Mouse (Mus musculus): ENCODE data around the gene Plpp4.

Plpp4 gene

DNA sequence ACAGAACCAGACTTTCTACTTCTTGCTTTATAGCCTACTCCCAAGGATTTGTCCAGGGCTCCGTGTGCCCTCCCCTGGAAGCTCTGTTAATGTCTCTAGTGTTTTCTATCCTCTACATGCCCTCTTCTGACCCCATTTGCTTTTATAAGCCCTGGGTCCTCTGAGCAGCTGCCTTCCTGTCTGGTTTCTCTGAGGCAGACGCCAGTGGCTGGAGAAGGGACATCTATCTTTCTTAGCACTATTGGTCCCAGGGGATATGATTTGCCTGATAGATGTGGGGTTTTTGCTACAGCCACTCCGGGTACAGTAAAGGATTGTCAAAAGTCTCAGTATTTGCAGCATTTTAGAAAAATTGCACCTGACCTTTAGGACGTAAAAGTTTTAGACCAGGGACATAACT, 46.5 kb downstream of the Plpp4 start:
- no peak for DNase-seq

DNA sequence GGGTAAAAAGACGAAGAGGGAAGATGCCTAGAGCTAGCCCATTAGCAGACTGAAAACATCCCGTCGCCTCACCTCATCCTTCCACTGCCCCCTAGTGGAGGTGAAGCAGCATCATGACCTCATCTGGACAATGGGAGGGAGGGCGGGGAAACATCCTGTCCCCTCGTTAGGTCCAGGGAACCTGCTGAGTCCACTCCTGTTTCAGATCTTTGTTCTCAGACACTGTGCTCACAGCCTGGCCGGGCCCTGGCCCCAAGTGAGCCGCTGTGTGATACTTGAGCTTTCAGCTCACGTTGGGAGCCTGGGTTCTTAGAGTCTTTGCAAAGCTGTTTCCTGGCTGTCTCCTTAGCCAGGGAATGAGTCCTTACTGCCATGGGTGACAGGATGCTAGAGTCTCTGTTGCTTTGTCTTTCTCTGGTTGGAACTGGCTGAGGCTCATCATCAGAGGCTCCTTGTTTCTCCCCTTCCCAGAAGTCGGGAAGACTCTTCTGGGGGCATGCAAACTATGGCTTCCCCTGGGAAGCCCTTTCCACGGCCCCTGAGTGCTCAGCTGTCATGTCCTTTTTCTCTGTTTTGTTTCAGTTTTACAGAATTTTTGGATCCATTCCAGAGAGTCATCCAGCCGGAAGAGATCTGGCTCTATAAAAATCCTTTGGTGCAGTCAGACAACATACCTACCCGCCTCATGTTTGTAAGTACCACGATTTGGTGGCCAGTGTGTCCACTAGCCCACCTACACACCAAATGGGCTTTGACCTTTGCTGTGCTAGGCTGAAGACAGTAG, 50.4 kb downstream of the Plpp4 start:
- DNase-seq: no peak

DNA sequence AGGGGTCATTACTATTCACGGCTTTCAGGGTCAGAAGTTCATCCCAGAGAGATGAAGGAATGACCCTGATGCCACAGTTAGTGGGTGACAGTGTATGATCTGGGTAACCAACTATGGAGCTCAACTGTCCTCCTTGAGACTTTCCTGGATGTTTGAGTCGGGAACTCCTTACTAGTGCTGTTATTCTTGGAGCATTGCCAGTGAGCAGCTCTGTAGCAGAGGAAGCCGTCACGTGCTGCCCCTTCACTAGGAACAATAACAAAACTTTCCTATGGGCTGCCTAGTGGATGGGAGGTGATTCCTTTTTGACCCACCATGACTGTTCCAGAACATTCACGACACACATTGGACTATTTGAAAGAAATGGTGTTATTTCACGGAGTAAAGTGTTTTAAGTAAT, 51.8 kb downstream of the Plpp4 start:
- DNase-seq: no peak

DNA sequence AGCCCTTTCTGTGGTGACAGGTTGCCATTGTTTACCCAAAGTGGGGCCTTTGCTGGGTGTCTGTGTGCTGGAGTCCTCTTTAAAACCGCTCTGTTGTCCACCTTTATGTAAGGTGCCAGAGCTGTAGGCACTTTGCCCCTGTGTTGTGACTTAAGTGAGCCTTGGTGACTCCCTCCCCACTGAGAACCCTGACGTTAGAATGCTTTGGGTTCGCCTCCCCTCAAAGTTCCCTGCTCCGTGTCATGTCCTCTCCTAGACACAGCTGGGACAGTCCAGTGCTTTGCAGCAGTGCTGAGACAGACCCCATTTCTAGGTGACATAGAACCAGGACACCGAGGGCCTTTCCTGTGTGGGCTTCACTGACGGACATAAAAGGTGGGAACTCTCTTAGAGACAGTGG, 55.7 kb downstream of the Plpp4 start:
- DNase-seq: no peak

DNA sequence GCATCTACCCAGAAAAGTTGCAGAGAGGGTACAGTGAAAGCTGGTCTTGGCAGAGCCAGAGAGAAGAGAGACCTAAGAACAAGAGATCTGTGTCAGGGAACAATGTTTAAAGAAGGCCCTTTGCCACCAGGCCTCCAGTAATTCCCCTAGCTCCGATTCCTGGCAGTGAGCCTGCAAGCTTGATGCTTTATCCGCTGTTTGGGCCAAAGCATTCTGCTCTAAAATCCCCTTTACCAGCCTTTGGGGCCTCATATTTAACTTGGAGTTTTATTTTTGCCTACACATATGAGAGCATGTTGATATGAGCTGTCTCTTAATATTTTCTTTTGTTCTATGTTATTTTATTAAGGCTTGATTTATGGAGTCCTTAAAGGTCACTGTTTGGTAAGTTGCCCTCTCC, 57.1 kb downstream of the Plpp4 start:
- DNase-seq: no peak

DNA sequence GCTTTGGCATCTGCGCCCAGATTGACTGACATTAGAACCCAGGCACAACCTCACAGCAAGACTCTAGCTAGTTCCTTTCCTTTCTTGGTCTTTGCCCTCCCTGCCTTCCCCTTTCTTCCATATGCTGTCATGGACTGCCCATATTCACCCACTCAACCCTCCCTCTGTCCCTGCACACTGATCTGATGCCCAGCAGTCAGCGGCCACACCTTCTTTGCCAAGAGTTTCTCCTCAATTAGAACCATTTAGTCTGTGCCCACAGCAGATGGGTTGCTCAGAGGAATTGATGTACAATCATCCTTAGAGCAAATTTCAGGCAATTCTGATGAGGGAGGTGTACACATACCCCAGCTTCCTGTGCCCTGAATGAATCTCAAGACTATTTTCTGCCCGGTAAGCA, 83.3 kb downstream of the Plpp4 start:
- no peak for DNase-seq

DNA sequence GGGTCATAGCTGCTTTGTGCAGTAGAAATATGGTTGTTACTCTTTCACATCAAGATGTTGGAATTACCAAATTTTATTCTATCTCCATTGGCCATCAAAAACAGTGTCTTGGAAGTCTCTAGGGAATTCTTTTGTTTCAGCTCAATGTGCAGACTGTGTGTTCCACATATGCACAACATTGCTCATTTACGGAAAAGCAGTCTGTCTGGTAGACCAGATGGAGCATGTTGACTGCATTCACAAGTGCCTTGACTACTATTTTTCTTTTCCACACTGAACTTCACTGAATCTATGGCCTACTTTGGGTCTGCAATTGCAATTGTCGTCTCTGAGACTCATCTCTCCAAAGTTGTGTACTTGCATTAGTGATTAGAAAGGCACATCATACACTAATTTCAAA, 98.7 kb downstream of the Plpp4 start:
- DNase-seq: no peak

DNA sequence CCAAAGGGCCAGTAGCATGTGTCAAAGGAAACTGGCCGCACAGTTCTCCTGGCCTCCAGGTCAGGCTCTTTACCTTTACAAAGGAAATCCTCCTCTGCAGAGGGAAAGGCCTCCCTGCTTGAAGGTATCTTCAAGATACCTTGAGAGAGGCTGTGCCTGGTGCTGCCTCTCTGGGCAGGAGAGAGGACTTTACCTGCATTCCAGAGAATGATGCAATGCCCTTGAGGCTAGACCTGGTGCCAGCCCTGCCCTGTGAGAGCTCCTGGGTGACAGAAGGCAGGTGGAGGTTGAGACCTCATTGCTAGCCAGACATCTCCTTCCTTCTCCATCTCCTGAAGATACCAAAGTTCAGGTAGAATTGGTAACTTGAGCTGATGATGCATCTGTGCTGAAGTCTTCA, 118.5 kb downstream of the Plpp4 start:
- DNase-seq: no peak

DNA sequence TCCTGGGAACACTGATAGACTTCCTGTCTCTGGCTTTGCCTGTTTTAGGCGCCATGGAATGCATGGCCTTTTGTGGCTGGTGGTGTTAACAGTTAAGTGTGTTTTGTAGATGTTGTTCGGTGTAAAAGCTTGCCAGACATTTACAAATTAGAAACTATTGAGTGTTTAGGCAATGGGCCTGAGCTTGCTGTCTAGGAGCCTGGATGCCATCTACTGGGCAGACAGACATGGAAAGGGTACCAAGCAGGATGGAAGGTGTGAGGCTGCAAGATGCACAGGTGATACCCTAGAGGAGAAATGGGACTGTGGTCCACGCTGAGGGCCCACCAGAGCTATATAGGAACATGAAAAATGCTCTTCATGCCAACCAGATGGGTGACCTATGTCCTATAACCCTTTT, 128.3 kb downstream of the Plpp4 start:
- DNase-seq: no peak

DNA sequence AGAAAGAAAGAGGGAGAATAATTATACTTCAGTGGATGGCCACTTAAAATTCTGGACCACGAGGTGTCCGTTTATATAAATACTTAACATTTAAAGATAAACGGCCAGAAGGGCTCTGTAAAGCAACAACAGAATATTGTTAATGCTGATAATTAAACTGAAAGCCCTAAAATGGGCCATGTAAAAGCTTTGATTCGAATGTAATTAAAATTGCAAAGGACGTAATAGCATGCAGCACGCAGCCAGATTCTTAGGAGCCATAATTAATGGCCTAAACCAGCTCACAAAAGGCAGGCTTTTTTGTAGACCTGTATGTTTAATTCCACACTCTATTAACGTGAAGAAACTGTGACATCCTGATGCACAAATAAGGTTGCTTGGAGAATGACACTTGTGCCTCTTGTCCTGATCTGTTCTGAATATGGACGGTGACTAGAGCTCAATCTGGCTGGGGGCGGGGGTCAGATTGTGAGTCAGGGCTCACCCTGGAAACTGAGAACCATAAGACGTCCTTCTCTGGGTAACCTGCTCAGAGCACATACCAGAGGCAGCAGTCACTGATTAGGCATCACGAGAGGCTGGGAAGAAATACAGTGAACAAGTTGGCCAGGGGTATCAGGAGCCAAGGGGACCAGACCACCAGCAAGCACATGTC, 136.1 kb downstream of the Plpp4 start:
- no peak for DNase-seq

DNA sequence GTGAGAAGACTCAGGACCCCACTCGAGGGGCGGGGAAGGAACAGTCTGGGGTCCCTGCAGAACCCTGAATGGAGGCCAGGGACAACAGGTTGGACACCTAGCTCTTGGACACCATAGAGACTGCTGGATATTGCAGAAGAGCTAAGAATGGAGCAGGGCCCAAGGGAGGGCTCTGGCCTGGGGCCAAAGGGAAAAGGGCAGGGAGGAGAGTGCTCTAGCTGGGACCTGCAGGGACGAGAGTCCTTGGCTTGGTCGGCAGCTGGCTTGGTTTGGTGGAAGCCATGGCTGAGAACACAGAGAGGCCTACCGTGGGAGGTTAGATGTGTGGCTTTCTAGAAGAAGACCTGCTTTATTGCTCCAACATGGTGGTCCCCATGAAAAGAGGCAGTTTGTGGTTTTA, 139.7 kb downstream of the Plpp4 start:
- no peak for DNase-seq

DNA sequence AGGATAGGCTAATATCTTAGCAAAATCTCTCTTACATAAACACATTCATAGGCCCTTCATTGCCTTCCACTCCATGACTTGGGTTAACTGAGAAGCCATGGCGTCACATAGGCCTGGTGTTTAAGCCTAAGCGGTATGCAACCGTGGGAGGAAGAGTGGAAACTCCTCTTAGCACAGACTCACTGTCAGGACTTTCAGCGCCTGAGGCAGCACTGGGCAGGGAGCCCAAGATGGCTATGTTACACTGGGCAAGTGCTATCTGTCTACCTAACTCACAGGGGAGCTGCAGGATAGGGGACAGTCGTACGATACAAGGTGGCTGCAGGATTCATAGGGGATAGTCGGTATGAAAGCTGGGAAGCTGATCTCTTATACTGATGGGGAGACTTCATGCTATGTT, 142.2 kb downstream of the Plpp4 start:
- DNase-seq: peak; percentile 38

DNA sequence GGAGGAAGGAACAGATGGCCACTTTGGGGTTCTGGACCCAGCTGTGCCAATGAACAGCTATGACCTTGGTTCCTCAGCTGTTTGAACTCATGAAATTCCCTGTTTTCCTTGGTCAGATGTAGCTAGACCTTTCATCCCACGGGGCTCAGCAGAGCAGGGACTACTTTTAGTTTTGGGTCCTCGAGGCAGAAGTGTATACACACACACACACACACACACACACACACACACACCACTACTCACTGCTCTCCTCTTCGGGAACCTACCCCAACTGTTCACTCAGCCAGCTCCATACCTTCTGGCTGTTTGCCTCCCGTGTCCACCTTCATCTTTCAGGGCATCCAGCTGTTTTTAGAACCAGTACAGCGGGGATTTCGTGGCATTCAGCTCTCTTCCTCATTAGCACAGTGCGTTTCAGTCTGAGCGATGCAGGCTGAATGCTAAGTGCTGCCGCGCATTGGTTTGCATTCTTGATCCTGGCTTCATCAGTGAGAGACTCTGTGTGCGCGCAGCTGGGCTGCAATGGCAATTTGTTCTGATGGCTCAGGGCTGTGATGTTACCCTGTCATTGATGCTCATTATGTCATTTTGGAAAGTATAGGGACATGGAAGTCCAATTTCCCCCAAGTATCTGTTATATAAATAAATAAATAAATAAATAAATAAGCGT, 146.0 kb downstream of the Plpp4 start:
- no peak for DNase-seq

DNA sequence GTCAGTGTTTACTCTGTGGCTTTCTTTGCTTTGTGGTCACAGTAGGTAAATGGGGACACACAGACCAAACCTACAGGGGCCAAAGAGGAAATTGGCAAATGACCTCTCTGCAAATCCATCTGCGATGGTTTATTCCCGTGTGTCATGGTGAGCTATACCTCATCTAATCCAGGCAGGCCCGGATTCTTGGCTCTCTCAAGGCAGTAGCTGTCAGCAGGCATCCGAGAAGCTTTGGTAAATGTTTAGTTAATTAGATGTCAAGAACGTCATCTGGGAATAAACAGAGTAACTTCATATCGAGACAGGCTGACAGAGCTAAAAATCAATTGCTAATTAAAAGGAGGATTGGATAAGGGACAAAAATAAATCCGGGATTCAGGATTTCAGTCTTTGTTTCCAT, 149.2 kb downstream of the Plpp4 start:
- DNase-seq: no peak

DNA sequence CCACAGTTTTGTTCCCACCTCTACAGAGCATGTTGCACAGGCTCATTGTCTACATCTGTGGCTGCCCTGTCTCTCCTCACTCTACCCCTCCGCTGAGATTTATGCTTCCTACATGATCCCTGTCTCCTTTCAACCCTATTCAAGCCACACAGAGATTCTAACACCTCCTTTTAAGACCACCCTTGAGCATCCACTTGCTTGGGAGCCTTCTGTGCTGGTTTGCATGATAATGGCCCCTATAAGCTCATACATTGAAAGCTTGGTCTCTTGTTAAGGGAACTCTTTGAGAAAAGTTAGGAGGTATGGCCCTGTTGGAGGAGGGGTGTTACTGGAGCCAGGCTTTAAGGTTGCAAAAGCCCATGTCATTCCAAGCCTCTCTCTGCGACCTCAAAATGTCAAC, 155.9 kb downstream of the Plpp4 start:
- no peak for DNase-seq

DNA sequence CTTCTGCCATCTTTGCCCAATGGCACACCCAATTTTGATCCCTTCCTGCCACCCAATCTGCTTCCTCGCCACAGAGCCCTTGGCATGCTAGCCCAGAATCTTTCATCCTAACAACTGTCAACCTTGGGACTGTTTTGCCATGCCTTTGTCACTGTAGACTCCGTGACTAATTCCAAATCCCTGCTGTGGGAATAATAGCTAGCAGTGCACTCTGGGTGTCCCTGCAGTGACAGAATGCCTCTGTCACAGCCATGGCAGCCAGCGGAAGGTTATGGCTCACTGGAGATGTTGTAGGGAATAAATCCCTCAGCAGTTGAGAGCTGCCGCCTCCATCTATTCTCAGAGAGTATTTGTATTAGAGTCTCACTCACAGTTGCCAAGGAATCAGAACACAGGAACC, 158.3 kb downstream of the Plpp4 start:
- no peak for DNase-seq

DNA sequence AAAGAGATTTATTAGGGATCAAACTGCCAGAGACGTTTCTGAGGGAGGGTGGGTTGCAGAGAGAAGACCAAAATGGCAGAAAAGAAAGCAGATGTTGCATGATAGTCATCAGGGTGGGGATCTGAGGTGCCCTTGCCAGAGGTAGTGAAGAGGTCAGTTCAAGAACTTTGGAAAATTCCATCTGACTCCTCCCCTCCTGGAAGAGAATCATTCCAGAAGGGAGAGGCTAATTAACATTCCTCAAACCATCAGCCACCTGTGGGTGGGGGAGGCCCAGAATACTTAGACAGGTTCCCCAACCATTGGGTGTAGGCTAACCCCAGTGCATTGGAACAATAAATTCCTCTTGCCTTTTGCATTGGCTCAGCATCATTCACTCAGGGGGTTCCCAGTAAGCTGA, 164.3 kb downstream of the Plpp4 start:
- DNase-seq: no peak

DNA sequence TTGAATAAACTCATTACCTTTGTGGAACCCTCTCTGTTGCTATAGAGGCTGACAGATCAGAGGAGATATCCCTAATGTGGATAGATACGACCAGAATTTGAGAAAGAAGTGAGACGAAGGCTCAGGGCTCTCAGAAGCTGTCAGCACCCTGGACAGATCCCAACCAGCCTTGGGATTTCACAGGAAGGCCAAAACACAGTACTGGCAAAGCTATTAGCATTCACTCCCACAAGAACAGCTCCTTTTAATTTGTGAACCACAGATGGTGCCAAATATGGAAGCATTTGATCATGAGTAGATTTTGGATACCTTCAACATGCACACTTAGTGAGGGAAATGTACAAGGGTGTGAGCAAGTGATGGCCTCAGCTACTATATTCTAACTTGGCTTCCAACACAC, 168.7 kb downstream of the Plpp4 start:
- no peak for DNase-seq

DNA sequence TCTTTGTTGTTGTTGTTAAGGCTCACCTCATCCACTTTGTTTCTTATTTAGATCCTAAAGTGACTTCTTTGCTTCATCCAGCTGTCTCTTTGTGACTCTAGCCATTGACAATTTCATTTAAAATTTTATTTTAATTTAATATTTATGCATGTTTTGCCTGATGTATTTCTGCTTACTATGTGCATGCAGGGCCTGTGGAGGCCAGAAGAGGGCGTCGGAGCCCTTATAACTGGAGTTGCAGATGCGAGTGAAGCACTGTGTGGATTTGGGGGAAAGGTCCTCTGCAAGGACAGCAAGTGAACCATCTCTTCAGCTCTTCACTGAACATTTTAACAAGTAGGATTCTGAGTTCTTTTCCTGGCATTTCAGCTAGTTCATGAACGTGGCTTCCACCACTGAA, 172.0 kb downstream of the Plpp4 start:
- DNase-seq: no peak

DNA sequence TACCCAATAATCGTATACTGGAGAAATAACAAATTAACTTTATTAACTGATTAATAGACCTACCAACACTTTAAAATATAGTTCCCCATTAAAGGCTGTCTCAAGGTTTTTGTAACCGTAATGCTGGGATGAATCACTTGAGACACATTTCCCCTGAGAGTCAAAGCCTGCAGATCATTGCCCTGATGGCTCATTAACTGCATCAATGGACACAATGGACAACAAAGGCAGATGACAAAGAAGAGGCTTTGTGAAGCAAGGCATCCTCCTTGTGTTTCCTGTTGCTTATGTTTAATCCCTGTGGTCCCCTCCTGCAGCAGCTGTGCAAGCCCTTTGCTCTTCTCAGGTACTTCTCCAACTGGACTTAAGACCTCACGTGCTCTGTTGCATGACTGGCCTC, 173.1 kb downstream of the Plpp4 start:
- no peak for DNase-seq

All from cerebellum, adult 9-10 months (tissue).